17 mouse cellular contexts compared by ENCODE assay signal in the genomic region with DNA sequence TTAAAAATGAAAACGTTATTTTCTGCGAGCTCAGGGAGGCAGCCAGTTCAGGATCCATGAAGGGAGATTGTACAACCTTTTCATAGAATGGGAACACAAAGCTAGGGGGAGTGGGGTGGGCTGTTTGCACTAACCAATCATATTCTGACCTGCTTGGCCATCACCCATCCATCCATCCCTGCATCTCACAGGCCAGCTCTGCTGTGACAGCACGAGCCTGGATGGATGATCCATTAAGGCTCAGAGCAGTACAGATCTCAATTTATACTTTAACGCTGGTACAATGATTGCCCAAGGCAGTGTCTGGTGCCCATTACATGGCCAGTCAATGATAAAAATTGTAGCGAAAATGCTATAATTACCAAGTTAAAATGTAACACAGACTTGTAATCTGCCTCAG. TPM values are rescaled to one million over a fixed set of nuclear protein-coding genes. Genes with fewer than 3 reads are reported as not detected.
DNase-seq lines count a peak whose midpoint lies in the region; ATAC-seq and TF ChIP-seq lines count a peak whose summit lies in the region.
"Had no signal": no experiment of that assay in that cellular context is flagged by ENCODE, and none has a peak within 500 bp of the region (broad histone marks: within the 10 kb centered on the region; RNA-seq: fewer than 3 reads in every experiment).

No protein-coding gene starts in this region.

- H3K27me3 ChIP-seq in forebrain, embryonic 13.5 days = no peaks in the 10 kb centered on the region
- no peaks in the 10 kb centered on the region for H3K27me3 ChIP-seq in forebrain, embryonic 11.5 days (ENCODE audit: control insufficient read depth, insufficient read depth, low read length)
- H3K27me3 ChIP-seq in hindbrain, embryonic 14.5 days (ENCODE audit: control insufficient read depth, insufficient read depth, low read length) = no peaks in the 10 kb centered on the region
- H3K27me3 ChIP-seq in hindbrain, embryonic 10.5 days (ENCODE audit: insufficient read depth, poor library complexity, severe bottlenecking) = no peaks in the 10 kb centered on the region
- no peaks in the 10 kb centered on the region for H3K27me3 ChIP-seq in kidney, postnatal 0 days (ENCODE audit: insufficient read depth, low read length)
- H3K27me3 ChIP-seq in stomach, postnatal 0 days (ENCODE audit: control insufficient read depth, insufficient read depth, low read length) = no peaks in the 10 kb centered on the region
- H3K27me3 ChIP-seq: hindbrain, embryonic 15.5 days; liver, embryonic 12.5 days had no signal

- no peak overlapping the region for H3K4me2 ChIP-seq in forebrain, embryonic 13.5 days
- no peak overlapping the region for H3K4me2 ChIP-seq in forebrain, embryonic 11.5 days (ENCODE audit: low read depth, low read length, severe bottlenecking)
- H3K4me2 ChIP-seq in hindbrain, embryonic 14.5 days (replicated peaks) = no peak overlapping the region
- no peak overlapping the region for H3K4me2 ChIP-seq in kidney, postnatal 0 days (ENCODE audit: low read length)
- H3K4me2 ChIP-seq in stomach, postnatal 0 days (replicated peaks; ENCODE audit: low read depth) = no peak overlapping the region
- H3K4me2 ChIP-seq: hindbrain, embryonic 15.5 days; liver, embryonic 12.5 days; midbrain, embryonic 11.5 days had no signal

- H3K4me1 ChIP-seq in forebrain, embryonic 13.5 days = no peaks in the 10 kb centered on the region
- H3K4me1 ChIP-seq in forebrain, embryonic 11.5 days (replicated peaks; ENCODE audit: control insufficient read depth, insufficient read depth, low read length) = no peaks in the 10 kb centered on the region
- H3K4me1 ChIP-seq in hindbrain, embryonic 14.5 days (replicated peaks; ENCODE audit: control insufficient read depth, insufficient read depth, low read length) = no peaks in the 10 kb centered on the region
- no peaks in the 10 kb centered on the region for H3K4me1 ChIP-seq in hindbrain, embryonic 10.5 days (replicated peaks)
- H3K4me1 ChIP-seq in kidney, postnatal 0 days (replicated peaks; ENCODE audit: insufficient read depth, low read length) = no peaks in the 10 kb centered on the region
- no peaks in the 10 kb centered on the region for H3K4me1 ChIP-seq in stomach, postnatal 0 days (replicated peaks; ENCODE audit: control insufficient read depth, insufficient read depth)
- H3K4me1 ChIP-seq: hindbrain, embryonic 15.5 days; liver, embryonic 12.5 days had no signal

- TF ChIP-seq EP300 in stomach, postnatal 0 days (optimal IDR thresholded peaks at IDR 0.05) = no peak

- H3K4me3 ChIP-seq in forebrain, embryonic 13.5 days = no peak overlapping the region
- no peak overlapping the region for H3K4me3 ChIP-seq in forebrain, embryonic 11.5 days (ENCODE audit: low read depth, low read length)
- H3K4me3 ChIP-seq in hindbrain, embryonic 14.5 days (replicated peaks; ENCODE audit: low read length) = no peak overlapping the region
- no peak overlapping the region for H3K4me3 ChIP-seq in hindbrain, embryonic 10.5 days
- H3K4me3 ChIP-seq in kidney, postnatal 0 days (replicated peaks; ENCODE audit: low read depth, low read length) = no peak overlapping the region
- no peak overlapping the region for H3K4me3 ChIP-seq in stomach, postnatal 0 days (ENCODE audit: low read depth, low read length)
- H3K4me3 ChIP-seq: hindbrain, embryonic 15.5 days; liver, embryonic 12.5 days had no signal

- 65% methylated on average over 5 of the region's 5 CpGs for WGBS in forebrain, embryonic 13.5 days
- WGBS in forebrain, embryonic 11.5 days = 71% methylated on average over 5 of the region's 5 CpGs
- 55% methylated on average over 5 of the region's 5 CpGs for WGBS in hindbrain, embryonic 14.5 days
- WGBS in hindbrain, embryonic 10.5 days = 64% methylated on average over 5 of the region's 5 CpGs
- WGBS in kidney, postnatal 0 days = 60% methylated on average over 5 of the region's 5 CpGs
- WGBS in stomach, postnatal 0 days = 60% methylated on average over 5 of the region's 5 CpGs

- TF ChIP-seq CTCF in kidney, postnatal 0 days (IDR thresholded peaks at IDR 0.05; ENCODE audit: low read depth) = no peak
- TF ChIP-seq CTCF in stomach, postnatal 0 days (IDR thresholded peaks at IDR 0.05; ENCODE audit: low read depth) = no peak

- no peaks in the 10 kb centered on the region for H3K9me3 ChIP-seq in forebrain, embryonic 13.5 days (replicated peaks)
- H3K9me3 ChIP-seq in forebrain, embryonic 11.5 days (ENCODE audit: control insufficient read depth, low read length) = no peaks in the 10 kb centered on the region
- H3K9me3 ChIP-seq in hindbrain, embryonic 14.5 days (ENCODE audit: control insufficient read depth, low read length) = no peaks in the 10 kb centered on the region
- H3K9me3 ChIP-seq in hindbrain, embryonic 10.5 days = no peaks in the 10 kb centered on the region
- no peaks in the 10 kb centered on the region for H3K9me3 ChIP-seq in kidney, postnatal 0 days (replicated peaks; ENCODE audit: low read length)
- H3K9me3 ChIP-seq in stomach, postnatal 0 days (ENCODE audit: control insufficient read depth, low read length) = no peaks in the 10 kb centered on the region
- H3K9me3 ChIP-seq: G1E; hindbrain, embryonic 15.5 days; liver, embryonic 12.5 days had no signal

- no peak for DNase-seq in forebrain, embryonic 11.5 days (ENCODE audit: low spot score)
- DNase-seq in hindbrain, embryonic 14.5 days (ENCODE audit: low spot score) = no peak
- DNase-seq in hindbrain, embryonic 10.5 days (ENCODE audit: low spot score) = no peak
- DNase-seq in kidney, postnatal 0 days (ENCODE audit: low spot score) = no peak
- DNase-seq in kidney, postnatal 10 days = no peak
- DNase-seq in stomach, postnatal 0 days (ENCODE audit: low spot score) = no peak
- DNase-seq: kidney, adult 11 months; thymus, adult 18-20 months had no signal

- no peak overlapping the region for H3K9ac ChIP-seq in forebrain, embryonic 13.5 days
- no peak overlapping the region for H3K9ac ChIP-seq in forebrain, embryonic 11.5 days (ENCODE audit: low read length)
- H3K9ac ChIP-seq in hindbrain, embryonic 14.5 days = peak overlapping the region; percentile 2; the same call in 1 of the 2 replicates
- no peak overlapping the region for H3K9ac ChIP-seq in kidney, postnatal 0 days (ENCODE audit: low read depth, low read length)
- H3K9ac ChIP-seq in stomach, postnatal 0 days (ENCODE audit: low read length) = 0 out of 2 replicates have a peak overlapping the region, but pooled peaks have one; percentile 18
- H3K9ac ChIP-seq: forebrain, postnatal 0 days; hindbrain, embryonic 15.5 days; liver, embryonic 12.5 days; liver, postnatal 0 days had no signal

- H3K36me3 ChIP-seq in forebrain, embryonic 13.5 days (ENCODE audit: poor library complexity, severe bottlenecking) = peaks cover 36% of the 10 kb centered on the region
- no peaks in the 10 kb centered on the region; the same call in 1 of the 2 replicates for H3K36me3 ChIP-seq in forebrain, embryonic 11.5 days (ENCODE audit: control insufficient read depth, insufficient read depth, low read length)
- peaks cover 33% of the 10 kb centered on the region for H3K36me3 ChIP-seq in hindbrain, embryonic 14.5 days (replicated peaks; ENCODE audit: control insufficient read depth, insufficient read depth)
- peaks cover 28% of the 10 kb centered on the region for H3K36me3 ChIP-seq in hindbrain, embryonic 10.5 days
- 0 out of 2 replicates have a peak, but pooled peaks cover 24% of the 10 kb centered on the region for H3K36me3 ChIP-seq in kidney, postnatal 0 days (ENCODE audit: insufficient read depth, low read length)
- H3K36me3 ChIP-seq in stomach, postnatal 0 days (ENCODE audit: control insufficient read depth, insufficient read depth, low read length) = no peaks in the 10 kb centered on the region

- no peak overlapping the region for H3K27ac ChIP-seq in forebrain, embryonic 13.5 days
- no peak overlapping the region for H3K27ac ChIP-seq in forebrain, embryonic 11.5 days (ENCODE audit: low read depth, low read length)
- no peak overlapping the region for H3K27ac ChIP-seq in hindbrain, embryonic 14.5 days
- no peak overlapping the region for H3K27ac ChIP-seq in hindbrain, embryonic 10.5 days
- H3K27ac ChIP-seq in kidney, postnatal 0 days = no peak overlapping the region
- no peak overlapping the region for H3K27ac ChIP-seq in stomach, postnatal 0 days (replicated peaks)
- H3K27ac ChIP-seq: hindbrain, embryonic 15.5 days; liver, embryonic 12.5 days had no signal

- ATAC-seq in forebrain, embryonic 13.5 days = 0 out of 2 replicates have a peak, but pooled peaks have one; percentile 25
- no peak for ATAC-seq in forebrain, embryonic 11.5 days (replicated peaks; ENCODE audit: low FRiP score)
- no peak for ATAC-seq in hindbrain, embryonic 14.5 days (ENCODE audit: low FRiP score)
- ATAC-seq in kidney, postnatal 0 days (replicated peaks; ENCODE audit: low FRiP score, low read depth) = peak; percentile 66
- no peak for ATAC-seq in stomach, postnatal 0 days (ENCODE audit: low FRiP score, low TSS enrichment)
- ATAC-seq: liver, embryonic 12.5 days had no signal

RNA-seq across cellular contexts. Expression of a gene that starts 32.5 kb away (rescaled TPM):
- not detected in 2 replicates for polyA plus RNA-seq in forebrain, embryonic 13.5 days (2015; fragmentation: Nextera tagmentation; extraction: Ambion mirVana)
- polyA plus RNA-seq in forebrain, embryonic 11.5 days (2014; fragmentation: Nextera tagmentation; extraction: Ambion mirVana) = 0.37 and 0.45 TPM in 2 replicates
- polyA plus RNA-seq in hindbrain, embryonic 14.5 days (2014; fragmentation: Nextera tagmentation; extraction: Ambion mirVana) = 0.20 and 0.26 TPM in 2 replicates
- not detected in 2 replicates for polyA plus RNA-seq in hindbrain, embryonic 10.5 days (2016; fragmentation: Nextera tagmentation; extraction: Ambion mirVana)
- polyA plus RNA-seq in kidney, postnatal 0 days (2015; fragmentation: Nextera tagmentation; extraction: Ambion mirVana) = 0.16 TPM in 1 of 2 replicates, not detected in the other
- polyA plus RNA-seq in stomach, postnatal 0 days (2015; fragmentation: Nextera tagmentation; extraction: Ambion mirVana) = 0.15 TPM in 2 replicates
- polyA plus RNA-seq: G1E; liver, embryonic 12.5 days; lung, embryonic 16.5 days; midbrain, embryonic 11.5 days; stomach, embryonic 16.5 days had no signal

RNA-seq across cellular contexts. Expression of a gene that starts 48.0 kb away (rescaled TPM):
- polyA plus RNA-seq in forebrain, embryonic 13.5 days (2015; fragmentation: Nextera tagmentation; extraction: Ambion mirVana) = 9.8 and 10.3 TPM in 2 replicates
- polyA plus RNA-seq in forebrain, embryonic 11.5 days (2014; fragmentation: Nextera tagmentation; extraction: Ambion mirVana) = 11.8 and 12.8 TPM in 2 replicates
- 23.8 TPM in 2 replicates for polyA plus RNA-seq in hindbrain, embryonic 14.5 days (2014; fragmentation: Nextera tagmentation; extraction: Ambion mirVana)
- polyA plus RNA-seq in hindbrain, embryonic 10.5 days (2016; fragmentation: Nextera tagmentation; extraction: Ambion mirVana) = 8.7 and 9.5 TPM in 2 replicates
- 9.0 and 10.2 TPM in 2 replicates for polyA plus RNA-seq in kidney, postnatal 0 days (2015; fragmentation: Nextera tagmentation; extraction: Ambion mirVana)
- polyA plus RNA-seq in stomach, postnatal 0 days (2015; fragmentation: Nextera tagmentation; extraction: Ambion mirVana) = 4.4 and 4.8 TPM in 2 replicates

RNA-seq across cellular contexts. Expression of a gene that starts 48.0 kb away (rescaled TPM):
- polyA plus RNA-seq in forebrain, embryonic 13.5 days (2015; fragmentation: Nextera tagmentation; extraction: Ambion mirVana) = 0.19 and 0.39 TPM in 2 replicates
- 0.49 and 0.67 TPM in 2 replicates for polyA plus RNA-seq in forebrain, embryonic 11.5 days (2014; fragmentation: Nextera tagmentation; extraction: Ambion mirVana)
- polyA plus RNA-seq in hindbrain, embryonic 14.5 days (2014; fragmentation: Nextera tagmentation; extraction: Ambion mirVana) = 0.44 and 0.82 TPM in 2 replicates
- polyA plus RNA-seq in hindbrain, embryonic 10.5 days (2016; fragmentation: Nextera tagmentation; extraction: Ambion mirVana) = 0.16 and 0.35 TPM in 2 replicates
- 5.6 and 5.9 TPM in 2 replicates for polyA plus RNA-seq in kidney, postnatal 0 days (2015; fragmentation: Nextera tagmentation; extraction: Ambion mirVana)
- polyA plus RNA-seq in stomach, postnatal 0 days (2015; fragmentation: Nextera tagmentation; extraction: Ambion mirVana) = 2.4 and 2.8 TPM in 2 replicates
- polyA plus RNA-seq: G1E had no signal

Comparison
In these comparisons a context has a peak if more than half of its experiments do, and no peak if none do; other contexts are left out.
1. ATAC-seq: peak in forebrain, embryonic 13.5 days (single experiment) and kidney, postnatal 0 days (single experiment); none in forebrain, embryonic 11.5 days (single experiment), hindbrain, embryonic 14.5 days (single experiment) and stomach, postnatal 0 days (single experiment).
2. H3K9ac ChIP-seq: peak in hindbrain, embryonic 14.5 days (single experiment) and stomach, postnatal 0 days (single experiment); none in forebrain, embryonic 13.5 days (single experiment), forebrain, embryonic 11.5 days (single experiment) and kidney, postnatal 0 days (single experiment).